Mouse (Mus musculus) MEL (cell line): ENCODE results near the gene Slc51b. TPM values are rescaled to one million over a fixed set of nuclear protein-coding genes. Genes with fewer than 3 reads are reported as not detected.

Experiments
- DNase-seq: peaks from one replicate; pipeline ENCODE4 v3.0.0; 2011; ENCODE audit warnings: low read depth, low spot score
- H3K27ac ChIP-seq: 2 replicates; pipeline ENCODE4 v1.5.1; 2012; ENCODE audit warnings: low read depth, mild to moderate bottlenecking, control low read depth, low read length, moderate library complexity; ENCODE audit not compliant: control insufficient read depth
- H3K27me3 ChIP-seq, 2 experiments: fragments of 150-350 bp in 1 of 2; sonication (generic) in 1 of 2; 2 replicates each; pipeline ENCODE4 v1.6.1; 2012; ENCODE audit warnings: low read length in 2 of 2, mild to moderate bottlenecking in 2 of 2, improper control_type of control experiment in 1 of 2, moderate library complexity in 1 of 2; ENCODE audit not compliant: insufficient read depth in 2 of 2, control insufficient read depth in 1 of 2
- H3K36me3 ChIP-seq, 2 experiments: 2 replicates each; pipeline ENCODE4 v1.6.1; 2012 to 2014; ENCODE audit warnings: low read length in 2 of 2, improper control_type of control experiment in 1 of 2, inconsistent platforms in 1 of 2, mild to moderate bottlenecking in 1 of 2; ENCODE audit not compliant: insufficient read depth in 2 of 2, control insufficient read depth in 1 of 2
- H3K4me1 ChIP-seq, 2 experiments: fragments of 150-350 bp in 1 of 2; sonication (generic) in 1 of 2; 2 replicates each; pipeline ENCODE4 v1.6.1; 2012; ENCODE audit warnings: low read length in 2 of 2, improper control_type of control experiment in 1 of 2, mild to moderate bottlenecking in 1 of 2; ENCODE audit not compliant: insufficient read depth in 2 of 2, control insufficient read depth in 1 of 2
- H3K4me3 ChIP-seq, 2 experiments: fragments of 150-350 bp in 1 of 2; sonication (generic) in 1 of 2; 2 replicates each; pipeline ENCODE4 v1.5.1; 2012; ENCODE audit warnings: low read depth in 2 of 2, low read length in 2 of 2, mild to moderate bottlenecking in 2 of 2, moderate library complexity in 2 of 2, control low read depth in 1 of 2, improper control_type of control experiment in 1 of 2; ENCODE audit not compliant: control insufficient read depth in 1 of 2, insufficient read depth in 1 of 2
- H3K79me2 ChIP-seq: 2 replicates; pipeline ENCODE4 v1.6.1; 2012; ENCODE audit warnings: mild to moderate bottlenecking, low read length, moderate library complexity; ENCODE audit not compliant: control insufficient read depth, poor library complexity, insufficient read depth
- H3K9ac ChIP-seq: 2 replicates; pipeline ENCODE4 v1.6.1; 2012; ENCODE audit warnings: low read depth, mild to moderate bottlenecking, control low read depth, low read length, moderate library complexity; ENCODE audit not compliant: control insufficient read depth, poor library complexity, severe bottlenecking
- H3K9me3 ChIP-seq: fragments of 150-350 bp; sonication (generic); replicated peaks from 2 replicates; pipeline ENCODE4 v1.6.1; 2012; ENCODE audit warnings: mild to moderate bottlenecking, low read length, improper control_type of control experiment, moderate library complexity; ENCODE audit not compliant: insufficient read depth
- BHLHE40 ChIP-seq: IDR thresholded peaks from 2 replicates; pipeline ENCODE4 v1.6.1; 2012; ENCODE audit warnings: low read depth, mild to moderate bottlenecking, inconsistent platforms, low read length, improper control_type of control experiment, borderline replicate concordance
- CHD1 ChIP-seq: IDR thresholded peaks from 2 replicates; pipeline ENCODE4 v1.6.1; 2012; ENCODE audit warnings: low read depth, mild to moderate bottlenecking, inconsistent platforms, low read length, improper control_type of control experiment
- CTCF ChIP-seq, 3 experiments: IDR thresholded peaks in 2 of 3; conservative IDR thresholded peaks in 1 of 3; 2 replicates each; pipeline ENCODE4 v1.5.1; 2011 to 2012; ENCODE audit warnings: low read length in 3 of 3, low read depth in 2 of 3, mild to moderate bottlenecking in 2 of 3, improper control_type of control experiment in 1 of 3, inconsistent platforms in 1 of 3, mixed read lengths in 1 of 3, moderate library complexity in 1 of 3; ENCODE audit not compliant: control insufficient read depth in 1 of 3, insufficient read depth in 1 of 3, poor library complexity in 1 of 3, severe bottlenecking in 1 of 3
- E2F4 ChIP-seq: IDR thresholded peaks from 2 replicates; pipeline ENCODE4 v1.6.1; 2011; ENCODE audit warnings: low read depth, low read length, improper control_type of control experiment, borderline replicate concordance
- ELF1 ChIP-seq: IDR thresholded peaks from 2 replicates; pipeline ENCODE4 v1.6.1; 2014; ENCODE audit warnings: low read depth, mild to moderate bottlenecking, inconsistent platforms, low read length, improper control_type of control experiment, moderate library complexity
- EP300 ChIP-seq, 2 experiments: IDR thresholded peaks; 2 replicates each; pipeline ENCODE4 v1.6.1; 2011; ENCODE audit warnings: improper control_type of control experiment in 2 of 2, low read length in 2 of 2, low read depth in 1 of 2, mild to moderate bottlenecking in 1 of 2
- ETS1 ChIP-seq: IDR thresholded peaks from 2 replicates; pipeline ENCODE4 v1.6.1; 2012; ENCODE audit warnings: low read depth, mild to moderate bottlenecking, inconsistent platforms, low read length, improper control_type of control experiment, moderate library complexity
- GABPA ChIP-seq: IDR thresholded peaks from 2 replicates; pipeline ENCODE4 v1.6.1; 2012; ENCODE audit warnings: low read depth, mild to moderate bottlenecking, inconsistent platforms, low read length, improper control_type of control experiment, moderate library complexity
- GATA1 ChIP-seq: IDR thresholded peaks from 2 replicates; pipeline ENCODE4 v1.6.1; 2011; ENCODE audit warnings: low read depth, low read length, improper control_type of control experiment
- JUND ChIP-seq: IDR thresholded peaks from 2 replicates; pipeline ENCODE4 v1.6.1; 2011; ENCODE audit warnings: low read depth, mild to moderate bottlenecking, improper control_type of control experiment, low read length
- KAT2A ChIP-seq: conservative IDR thresholded peaks from 2 replicates; pipeline ENCODE4 v1.6.1; 2012; ENCODE audit warnings: low read depth, low read length, improper control_type of control experiment, inconsistent platforms
- MAFK ChIP-seq: IDR thresholded peaks from 2 replicates; pipeline ENCODE4 v1.6.1; 2011; ENCODE audit warnings: low read depth, mild to moderate bottlenecking, low read length, improper control_type of control experiment, borderline replicate concordance
- MAX ChIP-seq: IDR thresholded peaks from 2 replicates; pipeline ENCODE4 v1.6.1; 2011; ENCODE audit warnings: low read length, improper control_type of control experiment
- MAZ ChIP-seq: IDR thresholded peaks from 2 replicates; pipeline ENCODE4 v1.6.1; 2012; ENCODE audit warnings: low read depth, mild to moderate bottlenecking, inconsistent platforms, low read length, improper control_type of control experiment
- MEF2A ChIP-seq: IDR thresholded peaks from 2 replicates; pipeline ENCODE4 v1.6.1; 2014; ENCODE audit warnings: low read depth, mild to moderate bottlenecking, inconsistent platforms, low read length, improper control_type of control experiment; ENCODE audit not compliant: poor library complexity, insufficient replicate concordance, severe bottlenecking; ENCODE audit errors: extremely low read depth
- MYB ChIP-seq: IDR thresholded peaks from 2 replicates; pipeline ENCODE4 v1.6.1; 2011; ENCODE audit warnings: mild to moderate bottlenecking, low read depth, low read length, improper control_type of control experiment
- MYC ChIP-seq: IDR thresholded peaks from 2 replicates; pipeline ENCODE4 v1.6.1; 2011; ENCODE audit warnings: low read depth, mild to moderate bottlenecking, low read length, improper control_type of control experiment, moderate library complexity
- NELFE ChIP-seq: IDR thresholded peaks from 2 replicates; pipeline ENCODE4 v1.6.1; 2011; ENCODE audit warnings: low read depth, low read length, improper control_type of control experiment
- POLR2AphosphoS5 ChIP-seq: IDR thresholded peaks from 2 replicates; pipeline ENCODE4 v1.6.1; 2012; ENCODE audit warnings: low read depth, borderline replicate concordance, mild to moderate bottlenecking, inconsistent platforms, low read length, moderate library complexity, mixed read lengths
- RAD21 ChIP-seq: IDR thresholded peaks from 2 replicates; pipeline ENCODE4 v1.6.1; 2011; ENCODE audit warnings: mild to moderate bottlenecking, low read depth, low read length, improper control_type of control experiment
- SIN3A ChIP-seq: IDR thresholded peaks from 2 replicates; pipeline ENCODE4 v1.6.1; 2012; ENCODE audit warnings: low read length, improper control_type of control experiment, inconsistent platforms
- SMC3 ChIP-seq: IDR thresholded peaks from 2 replicates; pipeline ENCODE4 v1.6.1; 2011; ENCODE audit warnings: low read depth, low read length, improper control_type of control experiment
- TAL1 ChIP-seq: IDR thresholded peaks from 2 replicates; pipeline ENCODE4 v1.6.1; 2012; ENCODE audit warnings: mild to moderate bottlenecking, inconsistent platforms, low read length, moderate library complexity, mixed read lengths
- TBP ChIP-seq: IDR thresholded peaks from 2 replicates; pipeline ENCODE4 v1.8.0; 2011; ENCODE audit warnings: low read depth, low read length, improper control_type of control experiment
- TCF12 ChIP-seq: IDR thresholded peaks from 2 replicates; pipeline ENCODE4 v1.6.1; 2014; ENCODE audit warnings: low read depth, mild to moderate bottlenecking, inconsistent platforms, low read length, improper control_type of control experiment, moderate library complexity
- UBTF ChIP-seq: IDR thresholded peaks from 2 replicates; pipeline ENCODE4 v1.6.1; 2012; ENCODE audit warnings: low read depth, mild to moderate bottlenecking, inconsistent platforms, low read length, improper control_type of control experiment, moderate library complexity, borderline replicate concordance; ENCODE audit not compliant: insufficient read depth
- USF1 ChIP-seq: IDR thresholded peaks from 2 replicates; pipeline ENCODE4 v1.6.1; 2014; ENCODE audit warnings: low read depth, mild to moderate bottlenecking, inconsistent platforms, low read length, improper control_type of control experiment, moderate library complexity
- USF2 ChIP-seq, 2 experiments: IDR thresholded peaks; 2 replicates each; pipeline ENCODE4 v1.6.1; 2011 to 2012; ENCODE audit warnings: improper control_type of control experiment in 2 of 2, low read length in 2 of 2, borderline replicate concordance in 1 of 2, inconsistent platforms in 1 of 2, low read depth in 1 of 2, mild to moderate bottlenecking in 1 of 2; ENCODE audit not compliant: insufficient read depth in 1 of 2
- ZC3H11A ChIP-seq: IDR thresholded peaks from 2 replicates; pipeline ENCODE4 v1.6.1; 2012; ENCODE audit warnings: low read depth, mild to moderate bottlenecking, inconsistent platforms, low read length, improper control_type of control experiment
- ZKSCAN1 ChIP-seq: IDR thresholded peaks from 2 replicates; pipeline ENCODE4 v1.6.1; 2012; ENCODE audit warnings: low read depth, mild to moderate bottlenecking, inconsistent platforms, low read length, improper control_type of control experiment, moderate library complexity
- ZMIZ1 ChIP-seq: IDR thresholded peaks from 2 replicates; pipeline ENCODE4 v1.6.1; 2012; ENCODE audit warnings: low read depth, mild to moderate bottlenecking, inconsistent platforms, low read length, improper control_type of control experiment, moderate library complexity
- ZNF384 ChIP-seq: IDR thresholded peaks from 2 replicates; pipeline ENCODE4 v1.6.1; 2012; ENCODE audit warnings: low read depth, mild to moderate bottlenecking, inconsistent platforms, low read length, improper control_type of control experiment
- polyA plus RNA-seq, 2 experiments: library from polyadenylated mRNA; stranded (reverse) in 1 of 2; unstranded in 1 of 2; fragments of >175 nt in 1 of 2; fragments of >200 nt in 1 of 2; gene quantifications; 2 replicates each; pipeline versions ENCODE4 v1.2.1 to v1.2.4; 2012; ENCODE audit warnings: low replicate concordance in 2 of 2, low read depth in 1 of 2; ENCODE audit not compliant: insufficient read length in 2 of 2, insufficient read depth in 1 of 2, missing spikeins in 1 of 2
- total RNA-seq: library from RNA; depleted of rRNA; stranded (reverse); fragments of 300-350 nt; gene quantifications from 2 replicates; pipeline ENCODE4 v1.2.3, GENCODE M21; 2012

The Slc51b gene
- total and polyA plus RNA-seq, 3 experiments: not detected

- Histone ChIP-seq H3K4me1 (no peaks in the 10 kb centered on the region), H3K9ac (no peak within 1 kb of the TSS), H3K79me2 (no peaks in the 10 kb centered on the region), H3K27ac (no peak within 1 kb of the TSS), H3K4me3 (no peak within 1 kb of the TSS), H3K9me3 (no peaks in the 10 kb centered on the region), H3K36me3 (no peaks in the 10 kb centered on the region), H3K27me3 (no peaks in the 10 kb centered on the region)
- no peak for DNase-seq
- TF ChIP-seq ZKSCAN1 (no peak), TCF12 (no peak), USF2 (IDR thresholded peaks at IDR 0.05; ENCODE audit: borderline replicate concordance in 1 of 2, insufficient read depth in 1 of 2, low read depth in 1 of 2, low read length in 2 of 2) (no peak), NELFE (no peak), SMC3 (no peak), E2F4 (no peak), GABPA (no peak), SIN3A (no peak), BHLHE40 (no peak), MAZ (no peak), USF1 (no peak), EP300 (IDR thresholded peaks at IDR 0.05; ENCODE audit: low read depth in 1 of 2, low read length in 2 of 2) (no peak), MEF2A (no peak), ZMIZ1 (no peak), MYB (no peak), ZNF384 (no peak), RAD21 (no peak), KAT2A (no peak), MYC (no peak), CHD1 (no peak)
Observed at GRCm38 (mm10) chr9:65391613-65391964, 31.2 kb downstream of the Slc51b start, which contains the start of gene Kbtbd13. TSS of gene Kbtbd13 (minus strand) at chr9:65391652.

GRCm38 (mm10) chr9:65390752-65391612 is 31.8 kb downstream of the Slc51b start:
- no peaks in the 10 kb centered on the region for H3K9me3 ChIP-seq
- DNase-seq: no peak
- no peaks in the 10 kb centered on the region for H3K4me1 ChIP-seq
- no peaks in the 10 kb centered on the region for H3K27me3 ChIP-seq
- TF ChIP-seq ZC3H11A (no peak), ETS1 (no peak), MEF2A (no peak), RAD21 (no peak), TBP (no peak), MAX (no peak), ELF1 (no peak), MAZ (no peak), CTCF (IDR thresholded peaks at IDR 0.05 in 2 of 3, conservative IDR thresholded peaks at IDR 0.05 in 1 of 3; ENCODE audit: control insufficient read depth in 1 of 3, insufficient read depth in 1 of 3, low read depth in 2 of 3, low read length in 3 of 3, poor library complexity in 1 of 3, severe bottlenecking in 1 of 3) (no peak), EP300 (IDR thresholded peaks at IDR 0.05; ENCODE audit: low read depth in 1 of 2, low read length in 2 of 2) (no peak), ZKSCAN1 (no peak), TAL1 (no peak), POLR2AphosphoS5 (no peak), JUND (no peak), UBTF (no peak), GATA1 (no peak), MAFK (no peak)
- H3K79me2 ChIP-seq: no peaks in the 10 kb centered on the region
- no peaks in the 10 kb centered on the region for H3K36me3 ChIP-seq
- no peak overlapping the region for H3K27ac ChIP-seq
- no peak overlapping the region for H3K9ac ChIP-seq
- H3K4me3 ChIP-seq: no peak overlapping the region
